Mouse (Mus musculus): Measurements from ENCODE around the gene Rspo4.

Rspo4 gene

GRCm38 (mm10) chr2:151910919-151911500 lies 68.3 kb downstream of the Rspo4 start, which contains the start of gene Angpt4:
TSS of gene Angpt4 (plus strand) at chr2:151911210.
- DNase-seq (ENCODE audit: low spot score in 2 of 2): no peak

GRCm38 (mm10) chr2:151911751-151912150 lies 69.0 kb downstream of the Rspo4 start:
- no peak for DNase-seq (ENCODE audit: low spot score in 2 of 2)

GRCm38 (mm10) chr2:151914120-151914519 lies 71.4 kb downstream of the Rspo4 start:
- no peak for DNase-seq (ENCODE audit: low spot score in 2 of 2)

GRCm38 (mm10) chr2:151915111-151915510 lies 72.4 kb downstream of the Rspo4 start:
- no peak for DNase-seq (ENCODE audit: low spot score in 2 of 2)

- no peak for DNase-seq (ENCODE audit: low spot score in 2 of 2)
Observed at GRCm38 (mm10) chr2:151916061-151916831, 73.5 kb downstream of the Rspo4 start.

GRCm38 (mm10) chr2:151919140-151919539 lies 76.4 kb downstream of the Rspo4 start:
- no peak for DNase-seq (ENCODE audit: low spot score in 2 of 2)

- DNase-seq (ENCODE audit: low spot score in 2 of 2): no peak
Observed at GRCm38 (mm10) chr2:151921068-151921467, 78.3 kb downstream of the Rspo4 start.

- DNase-seq (ENCODE audit: low spot score in 2 of 2): no peak
Observed at GRCm38 (mm10) chr2:151921596-151921995, 78.9 kb downstream of the Rspo4 start.

Measured in frontal cortex, postnatal 10 days (tissue).